Mouse (Mus musculus) neutrophil, adult 5-6 weeks (primary cell): ENCODE results near the gene Sdr39u1. TPM values are rescaled to one million over a fixed set of nuclear protein-coding genes. Genes with fewer than 3 reads are reported as not detected.

Experiments used
- ATAC-seq: fragments of 151-379, 151-347 bp; 2 replicates; pipeline ENCODE4 v1.8.0; 2017; ENCODE audit warnings: mild to moderate bottlenecking, moderate TSS enrichment; ENCODE audit not compliant: insufficient number of reproducible peaks, poor library complexity, low FRiP score, severe bottlenecking; ENCODE audit errors: extremely low read depth
- total RNA-seq: library from RNA; stranded (forward); fragments of 200-1000 nt; gene quantifications from 2 replicates; pipeline ENCODE4 v1.2.3, GENCODE M21; 2017

Sdr39u1 gene
- total RNA-seq, 1 experiment from 2014 or later, result 9.7 TPM

DNA sequence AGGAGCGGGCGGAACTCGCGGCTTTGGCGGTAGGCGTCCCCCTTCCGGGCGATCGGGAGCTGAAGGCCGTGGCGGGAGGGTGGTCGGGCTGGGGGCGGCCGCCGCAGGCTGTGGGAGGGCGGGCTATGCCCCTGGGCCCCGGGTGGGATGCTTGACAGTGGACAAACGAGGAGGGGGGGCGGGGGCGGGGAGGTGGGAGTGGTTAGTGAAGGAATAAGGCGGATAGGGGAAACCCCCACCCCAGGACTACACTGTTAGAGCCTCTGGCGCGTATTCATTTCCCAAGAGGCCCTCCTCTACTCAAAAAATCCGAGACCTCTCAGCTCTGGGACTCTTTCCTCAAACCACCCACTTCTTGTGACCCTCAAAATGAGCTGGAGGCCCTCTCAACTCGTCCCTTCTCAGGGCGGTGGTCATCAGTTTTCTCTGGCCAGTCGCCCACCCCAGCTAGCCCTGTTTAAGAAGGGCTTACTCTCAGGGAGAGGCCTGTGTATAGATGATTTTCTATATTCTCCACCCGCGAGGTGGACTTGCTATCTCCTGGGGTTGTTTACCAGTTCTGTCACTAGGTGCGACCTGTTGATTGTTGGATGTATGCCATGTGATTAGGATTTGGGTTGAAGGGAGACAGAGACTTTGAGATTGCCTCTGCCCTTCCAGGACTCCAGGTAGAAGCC lies 14.8 kb downstream of the Sdr39u1 start:
- ATAC-seq, result no peak

- ATAC-seq, result peak; percentile 82
Observed at GRCm38 (mm10) chr14:55884713-55885113, 15.4 kb downstream of the Sdr39u1 start, which contains the start of gene Khnyn. Gene Khnyn, plus strand, starts transcription at chr14:55884947.

DNA sequence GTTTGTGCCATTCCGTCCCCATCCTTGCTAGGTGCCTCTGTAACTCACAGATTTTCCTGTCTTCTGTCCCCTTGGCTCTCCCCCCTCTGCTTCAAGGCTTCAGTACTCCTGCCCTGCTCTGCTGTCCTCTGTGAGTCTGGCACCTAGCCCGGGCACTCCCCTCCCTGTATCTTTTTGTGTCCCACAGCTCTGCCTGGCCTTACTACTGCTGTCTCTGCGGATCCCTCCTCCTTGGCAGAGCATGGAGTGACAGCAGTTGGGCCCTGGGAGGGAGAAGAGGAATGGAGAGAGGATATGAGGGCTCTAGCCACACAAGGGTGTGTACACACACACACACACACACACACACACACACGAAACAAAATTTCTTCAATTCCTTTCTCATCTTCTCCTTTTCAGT lies 15.9 kb downstream of the Sdr39u1 start, which contains the start of gene Cbln3:
TSS of gene Cbln3 (minus strand) at position 227 of the 400 bp plus-strand sequence.
- ATAC-seq, result no peak

DNA sequence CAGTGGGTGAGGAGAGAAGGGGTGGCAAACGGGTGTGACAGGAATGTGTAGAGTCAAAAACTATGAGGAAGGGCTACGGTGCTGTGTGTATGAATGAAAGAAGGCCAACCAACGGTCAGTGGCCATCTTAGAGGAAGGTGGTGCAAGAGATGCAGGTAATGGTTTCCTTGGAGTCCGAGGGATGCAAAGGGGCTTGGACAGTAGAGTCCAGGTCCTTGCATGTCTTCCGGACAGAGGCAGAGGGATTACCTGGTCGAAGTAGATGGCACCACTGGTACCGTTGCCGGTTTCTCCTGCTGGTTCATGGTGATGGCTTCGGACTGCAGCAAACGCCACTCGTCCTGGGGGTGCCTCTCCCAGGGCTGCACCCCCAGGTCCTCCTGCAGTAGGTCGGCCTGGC lies 16.4 kb downstream of the Sdr39u1 start:
- no peak for ATAC-seq

- ATAC-seq, result no peak
Observed at GRCm38 (mm10) chr14:55883149-55883661, 16.9 kb downstream of the Sdr39u1 start.

DNA sequence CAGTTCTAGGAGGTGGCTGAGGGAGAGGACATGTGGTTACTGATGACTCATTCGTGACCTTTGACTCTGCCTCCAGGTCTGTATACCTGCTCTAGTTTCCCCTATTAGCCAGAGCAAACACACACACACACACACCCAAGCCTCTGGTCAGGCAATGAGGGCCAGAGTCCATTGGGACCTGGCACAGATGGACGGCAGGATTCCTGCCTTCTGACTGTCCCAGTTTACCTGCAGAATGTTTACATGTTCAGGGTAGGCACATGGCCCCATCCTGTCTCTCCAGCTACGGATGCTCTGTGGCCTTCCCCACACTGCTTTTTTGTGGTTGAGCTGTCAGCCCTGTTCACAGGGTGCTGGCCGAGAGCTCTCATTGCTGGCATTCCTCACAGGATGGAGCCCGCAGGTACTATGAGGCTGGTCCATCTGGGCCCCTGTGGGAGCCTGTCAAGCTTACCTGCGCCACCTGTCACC lies 17.9 kb downstream of the Sdr39u1 start:
- ATAC-seq, result no peak

GRCm38 (mm10) chr14:55880982-55881381 lies 19.1 kb downstream of the Sdr39u1 start:
- ATAC-seq, result no peak

GRCm38 (mm10) chr14:55879623-55880022 lies 20.5 kb downstream of the Sdr39u1 start:
- ATAC-seq, result peak; percentile 88

GRCm38 (mm10) chr14:55878316-55878940 lies 21.7 kb downstream of the Sdr39u1 start:
- ATAC-seq, result no peak

DNA sequence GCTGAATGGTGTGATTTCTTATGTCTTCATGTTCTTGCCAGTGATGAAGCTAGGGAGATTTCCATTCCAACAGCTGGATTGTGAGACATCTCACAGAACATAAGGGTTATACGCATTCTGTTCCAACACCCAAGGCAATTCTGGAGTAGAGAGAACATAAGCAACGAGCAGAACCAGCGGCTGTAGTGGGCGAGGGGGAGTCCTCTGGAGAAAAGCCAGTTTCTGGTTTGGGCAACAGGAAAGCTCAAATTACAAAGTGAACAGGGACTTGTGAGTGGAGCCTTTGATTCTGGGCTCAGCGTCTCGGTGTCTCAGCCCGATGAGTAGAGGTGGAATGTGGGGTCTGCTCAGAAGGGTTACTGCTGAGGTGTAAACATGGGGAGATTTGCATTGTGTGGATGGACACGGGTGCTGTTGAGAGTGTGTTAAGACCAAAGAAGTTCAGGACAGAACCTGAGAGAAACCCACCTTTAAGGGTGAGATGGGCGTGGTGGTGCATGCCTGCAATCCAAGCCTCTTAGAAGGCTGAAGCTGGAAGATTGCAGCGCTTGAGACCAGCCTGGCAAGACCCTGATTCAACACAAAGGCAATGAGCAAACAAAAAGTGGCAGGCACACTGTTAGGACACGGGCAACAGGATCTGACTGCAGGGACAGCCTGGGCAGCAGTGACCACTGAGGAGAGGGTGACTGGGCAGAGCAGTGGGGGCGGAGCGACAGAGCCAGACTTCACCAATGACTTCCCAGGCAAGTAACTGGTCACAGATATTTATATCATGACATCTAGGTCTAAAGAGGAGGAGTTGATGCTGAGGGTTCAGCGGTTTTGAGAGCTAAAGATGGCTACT lies 22.4 kb downstream of the Sdr39u1 start:
- no peak for ATAC-seq

GRCm38 (mm10) chr14:55873714-55874683 lies 26.1 kb downstream of the Sdr39u1 start:
- ATAC-seq, result peak; percentile 87

DNA sequence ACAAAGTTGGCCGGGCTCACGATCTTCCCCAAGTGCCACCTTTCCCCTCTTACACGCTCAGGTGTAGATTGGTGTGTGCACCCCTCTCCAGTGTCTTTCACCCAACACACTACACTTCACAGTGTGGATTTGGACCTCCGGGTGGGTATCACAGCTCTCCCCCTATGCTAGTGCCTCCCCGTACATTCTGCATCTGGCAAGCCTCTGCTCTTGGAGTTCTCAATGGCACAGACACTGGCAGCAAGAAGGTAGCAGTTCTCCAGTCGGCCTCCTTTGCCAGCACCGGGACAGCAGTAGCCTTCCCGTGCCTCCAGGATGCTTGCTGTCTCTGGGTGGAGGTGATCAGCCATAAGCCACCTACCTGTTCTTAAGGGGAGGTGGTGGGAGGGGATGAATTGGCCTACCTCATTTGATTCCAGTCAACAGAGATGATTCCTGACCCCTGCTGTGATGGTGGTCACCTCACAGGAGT lies 26.8 kb downstream of the Sdr39u1 start:
- ATAC-seq, result no peak

DNA sequence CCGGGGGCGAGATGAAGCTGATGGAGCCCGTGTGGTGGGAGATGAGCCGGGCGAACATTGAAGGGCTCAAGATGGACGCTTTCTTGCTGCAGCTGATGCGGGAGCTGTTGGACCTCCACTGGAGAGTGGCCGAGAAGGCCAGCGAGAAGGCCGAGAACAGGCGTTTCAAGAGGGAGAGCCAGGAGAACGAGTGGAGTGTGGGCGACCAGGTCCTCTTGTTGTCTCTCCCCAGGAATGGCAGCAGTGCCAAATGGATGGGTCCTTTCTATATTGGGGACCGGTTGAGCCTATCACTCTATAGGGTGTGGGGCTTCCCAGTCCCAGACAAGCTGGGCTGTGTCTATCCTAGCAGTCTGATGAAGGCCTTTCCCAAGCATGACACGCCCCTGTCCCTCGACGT lies 27.5 kb downstream of the Sdr39u1 start:
- ATAC-seq, result no peak

DNA sequence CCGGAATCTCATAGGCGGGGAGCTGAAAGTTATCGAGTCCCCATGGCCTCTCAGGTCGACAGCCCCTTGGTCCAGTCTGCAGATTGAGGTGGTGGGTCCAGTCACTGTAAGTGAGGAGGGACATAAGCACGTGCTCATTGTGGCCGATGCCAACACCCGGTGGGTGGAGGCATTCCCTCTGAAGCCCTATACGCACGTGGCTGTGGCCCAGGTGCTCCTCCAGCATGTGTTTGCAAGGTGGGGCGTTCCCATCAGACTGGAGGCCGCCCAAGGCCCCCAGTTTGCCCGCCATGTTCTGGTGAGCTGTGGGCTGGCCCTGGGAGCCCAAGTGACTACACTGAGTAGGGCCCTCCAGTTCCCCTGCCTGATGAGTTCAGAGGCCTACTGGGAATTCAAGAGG lies 28.1 kb downstream of the Sdr39u1 start:
- ATAC-seq, result no peak

DNA sequence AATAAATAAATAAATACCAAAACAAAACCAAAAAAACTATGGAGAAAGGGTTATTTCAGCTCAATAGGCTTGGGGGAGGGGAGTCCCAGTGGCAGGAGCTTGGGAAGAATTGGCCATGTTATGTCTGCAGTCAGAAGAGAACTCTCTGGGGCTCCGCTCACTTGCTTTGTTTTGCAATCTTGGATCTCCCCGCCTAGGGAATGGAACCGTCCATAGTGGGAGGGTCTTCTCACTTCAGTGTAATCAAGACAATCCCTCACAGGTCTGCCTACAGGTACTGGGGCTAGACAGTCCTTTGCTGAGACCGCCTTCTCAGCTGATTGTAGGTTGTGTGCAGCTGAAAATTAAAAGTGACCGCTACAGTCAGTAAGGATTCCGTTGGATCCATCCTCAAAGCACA lies 30.6 kb downstream of the Sdr39u1 start:
- ATAC-seq, result no peak

DNA sequence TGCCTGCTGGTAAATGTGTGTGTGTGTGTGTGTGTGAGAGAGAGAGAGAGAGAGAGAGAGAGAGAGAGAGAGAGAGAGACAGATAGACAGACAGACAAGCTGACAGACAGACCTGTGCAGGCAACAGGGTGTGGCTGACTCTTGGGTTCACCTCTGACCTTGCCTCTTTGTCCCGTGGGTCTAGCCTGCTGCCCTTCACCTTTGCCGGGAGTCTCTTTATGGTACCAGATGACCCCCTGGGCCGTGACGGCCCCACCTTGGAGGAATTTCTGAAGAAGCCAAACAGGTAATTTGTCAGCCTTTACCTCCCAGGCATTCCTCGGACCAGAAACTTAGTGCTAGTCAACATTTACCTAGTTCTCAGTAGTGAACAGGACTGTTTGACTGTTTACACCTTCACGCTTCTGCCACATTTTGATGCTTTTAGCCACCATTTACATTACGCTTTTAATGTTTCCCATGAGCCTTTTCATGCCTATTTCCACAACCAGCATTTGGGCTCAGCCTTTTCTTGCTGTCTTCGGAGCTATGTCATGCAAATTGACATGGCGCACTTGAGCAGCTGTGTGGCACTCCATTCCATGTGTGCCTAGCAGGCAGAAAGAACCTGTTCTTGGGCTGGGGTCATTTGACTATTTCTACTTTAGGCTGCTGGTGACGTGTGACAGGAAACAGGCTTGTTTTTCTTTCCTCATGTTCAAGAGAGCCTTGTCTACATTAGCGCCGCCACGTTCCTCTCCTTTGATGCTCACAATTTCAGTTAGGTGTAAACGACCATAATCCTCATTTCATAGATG lies 31.7 kb downstream of the Sdr39u1 start:
- ATAC-seq, result no peak

GRCm38 (mm10) chr14:55866962-55867361 lies 33.1 kb downstream of the Sdr39u1 start:
- ATAC-seq, result no peak
